Mouse (Mus musculus) urinary bladder, adult 2 months (tissue): ENCODE data around the gene Tmem189. TPM values are rescaled to one million over a fixed set of nuclear protein-coding genes. Genes with fewer than 3 reads are reported as not detected.

Experiments
- polyA plus RNA-seq: library from polyadenylated mRNA; depleted of rRNA; stranded (reverse); fragments of >200 nt; gene quantifications from 2 replicates; pipeline ENCODE4 v1.2.3, GENCODE M21; 2012; rRNA removed

The Tmem189 gene
- polyA plus RNA-seq, 1 experiment, result 48.4 TPM

Other genes with a start within 250 kb of the Tmem189 start
- 78.6 and 81.3 TPM in 2 replicates for gene Rnf114, start 197.2 kb downstream of the Tmem189 start, polyA plus RNA-seq
- gene Spata2, start 196.9 kb downstream of the Tmem189 start, polyA plus RNA-seq, result 15.1 and 15.2 TPM in 2 replicates
- 21.3 and 31.0 TPM in 2 replicates for gene Snai1, start 151.6 kb downstream of the Tmem189 start, polyA plus RNA-seq
- 111 and 152 TPM in 2 replicates for gene Ube2v1, start 57.7 kb downstream of the Tmem189 start, polyA plus RNA-seq
- not detected in 2 replicates for gene Gm20431, start 28.3 kb downstream of the Tmem189 start, polyA plus RNA-seq
- 57.1 and 69.7 TPM in 2 replicates for gene Cebpb, start 907 bp downstream of the Tmem189 start, polyA plus RNA-seq
- gene Ptpn1, start 242.2 kb upstream of the Tmem189 start, polyA plus RNA-seq, result 34.5 and 35.1 TPM in 2 replicates